Mouse (Mus musculus): ENCODE measurements around the gene H2-M10.4. TPM values are rescaled to one million over a fixed set of nuclear protein-coding genes. Genes with fewer than 3 reads are reported as not detected.

H2-M10.4 gene
- polyA plus RNA-seq, 1 experiment from 2014 or later = not detected

DNA sequence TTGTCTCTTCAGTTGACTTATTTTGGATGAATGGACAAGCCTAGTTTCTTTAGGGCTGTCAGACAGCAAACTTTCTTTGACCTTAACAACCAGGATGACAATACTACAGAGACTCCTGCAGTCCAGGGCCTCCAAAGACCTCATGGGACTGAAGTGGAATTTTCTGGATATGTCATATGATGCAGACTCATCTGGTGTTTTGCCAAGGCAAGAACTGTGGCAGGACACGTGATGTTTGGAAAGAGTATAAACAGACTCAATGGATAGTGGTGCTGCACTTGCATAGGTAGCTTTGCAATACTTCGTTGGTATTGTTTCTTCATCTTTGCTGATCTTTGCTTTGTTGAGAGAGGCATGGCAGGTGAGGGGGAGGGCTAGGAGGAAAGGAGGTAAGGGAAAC lies 44.7 kb downstream of the H2-M10.4 start:
- H3K4me3 ChIP-seq (ENCODE audit: low read depth, low read length) = no peak overlapping the region
- H3K9ac ChIP-seq (ENCODE audit: low read depth, low read length) = no peak overlapping the region
- no peak for ATAC-seq
- no peak overlapping the region for H3K4me2 ChIP-seq (ENCODE audit: low read length)
- no peaks in the 10 kb centered on the region for H3K27me3 ChIP-seq (ENCODE audit: control insufficient read depth, insufficient read depth, low read depth, low read length)
- H3K9me3 ChIP-seq (replicated peaks; ENCODE audit: control insufficient read depth, low read length, poor library complexity, severe bottlenecking) = no peaks in the 10 kb centered on the region
- no peaks in the 10 kb centered on the region for H3K4me1 ChIP-seq (ENCODE audit: control insufficient read depth, insufficient read depth, low read length)
- H3K27ac ChIP-seq (ENCODE audit: low read length) = no peak overlapping the region
- H3K36me3 ChIP-seq (ENCODE audit: control insufficient read depth, insufficient read depth, low read length) = no peaks in the 10 kb centered on the region
- WGBS = 55% methylated on average over 2 of the region's 2 CpGs

DNA sequence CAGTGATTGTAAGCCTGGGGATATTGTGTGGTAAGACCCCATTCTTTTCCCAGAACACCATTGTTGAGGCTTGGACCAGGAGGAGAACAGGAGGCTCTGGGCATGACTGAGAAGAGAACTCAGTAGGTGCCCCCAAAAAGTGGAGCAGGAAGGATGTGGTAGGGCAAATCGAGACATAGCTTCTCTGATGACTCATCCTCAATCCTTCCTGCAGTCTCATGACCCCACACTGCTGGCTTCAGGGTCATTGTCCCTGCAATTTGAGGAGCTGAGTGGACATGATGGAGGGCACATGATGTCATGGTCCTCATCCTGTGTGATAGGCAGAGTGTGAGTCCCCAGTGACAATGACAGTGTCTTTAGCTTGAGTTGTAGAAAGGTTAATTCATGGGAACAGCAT lies 46.7 kb downstream of the H2-M10.4 start:
- no peaks in the 10 kb centered on the region for H3K36me3 ChIP-seq (ENCODE audit: control insufficient read depth, insufficient read depth, low read length)
- H3K9ac ChIP-seq (ENCODE audit: low read depth, low read length) = no peak overlapping the region
- no peak overlapping the region for H3K4me3 ChIP-seq (ENCODE audit: low read depth, low read length)
- ATAC-seq = no peak
- H3K4me1 ChIP-seq (ENCODE audit: control insufficient read depth, insufficient read depth, low read length) = no peaks in the 10 kb centered on the region
- WGBS = 76% methylated on average over 1 of the region's 1 CpGs
- no peak overlapping the region for H3K4me2 ChIP-seq (ENCODE audit: low read length)
- no peaks in the 10 kb centered on the region for H3K27me3 ChIP-seq (ENCODE audit: control insufficient read depth, insufficient read depth, low read depth, low read length)
- no peaks in the 10 kb centered on the region for H3K9me3 ChIP-seq (replicated peaks; ENCODE audit: control insufficient read depth, low read length, poor library complexity, severe bottlenecking)
- no peak overlapping the region for H3K27ac ChIP-seq (ENCODE audit: low read length)

DNA sequence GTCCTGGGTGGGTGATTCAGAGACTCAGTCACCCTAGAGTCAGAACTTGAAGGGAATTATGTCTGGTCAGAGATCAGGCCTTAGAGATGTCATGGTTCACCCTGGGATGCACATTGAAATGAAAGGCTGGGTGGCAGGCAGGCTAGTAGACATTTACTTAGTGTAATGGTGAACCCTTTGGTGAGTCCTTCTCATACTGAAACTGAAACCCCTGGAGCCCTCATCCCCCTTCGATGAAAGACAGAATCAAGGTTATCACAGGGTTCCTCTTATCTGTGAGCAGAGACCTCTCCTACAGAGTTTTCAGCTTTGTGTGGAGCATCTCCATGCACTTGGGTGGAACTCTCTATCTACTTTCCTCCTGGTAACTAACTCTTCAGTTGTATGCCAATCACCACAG lies 47.8 kb downstream of the H2-M10.4 start:
- Histone ChIP-seq H3K9ac (ENCODE audit: low read depth, low read length) (no peak overlapping the region), H3K27me3 (ENCODE audit: control insufficient read depth, insufficient read depth, low read depth, low read length) (no peaks in the 10 kb centered on the region), H3K9me3 (replicated peaks; ENCODE audit: control insufficient read depth, low read length, poor library complexity, severe bottlenecking) (no peaks in the 10 kb centered on the region), H3K4me2 (ENCODE audit: low read length) (no peak overlapping the region), H3K36me3 (ENCODE audit: control insufficient read depth, insufficient read depth, low read length) (no peaks in the 10 kb centered on the region), H3K27ac (ENCODE audit: low read length) (no peak overlapping the region), H3K4me1 (ENCODE audit: control insufficient read depth, insufficient read depth, low read length) (no peaks in the 10 kb centered on the region), H3K4me3 (ENCODE audit: low read depth, low read length) (no peak overlapping the region)
- 78% methylated on average over 1 of the region's 1 CpGs for WGBS
- no peak for ATAC-seq

Other genes with a start within 250 kb of the H2-M10.4 start
- 122 and 135 TPM in 2 replicates for gene Rpp21, start 204.3 kb downstream of the H2-M10.4 start, polyA plus RNA-seq (2015; fragmentation: Nextera tagmentation; extraction: Ambion mirVana)
- gene Trim39, start 190.1 kb downstream of the H2-M10.4 start, polyA plus RNA-seq (2015; fragmentation: Nextera tagmentation; extraction: Ambion mirVana) = 26.2 and 28.6 TPM in 2 replicates
- gene H2-M10.2, start 175.8 kb downstream of the H2-M10.4 start, polyA plus RNA-seq (2015; fragmentation: Nextera tagmentation; extraction: Ambion mirVana) = 0.25 and 0.33 TPM in 2 replicates
- not detected in 2 replicates for gene H2-M10.1, start 136.2 kb downstream of the H2-M10.4 start, polyA plus RNA-seq (2015; fragmentation: Nextera tagmentation; extraction: Ambion mirVana)
- not detected in 2 replicates for gene H2-M10.3, start 93.9 kb downstream of the H2-M10.4 start, polyA plus RNA-seq (2015; fragmentation: Nextera tagmentation; extraction: Ambion mirVana)
- not detected in 2 replicates for gene H2-M11, start 84.7 kb upstream of the H2-M10.4 start, polyA plus RNA-seq (2015; fragmentation: Nextera tagmentation; extraction: Ambion mirVana)
- not detected in 2 replicates for gene H2-M9, start 180.3 kb upstream of the H2-M10.4 start, polyA plus RNA-seq (2015; fragmentation: Nextera tagmentation; extraction: Ambion mirVana)
- not detected in 2 replicates for gene H2-M1, start 209.9 kb upstream of the H2-M10.4 start, polyA plus RNA-seq (2015; fragmentation: Nextera tagmentation; extraction: Ambion mirVana)

Measured in midbrain, embryonic 16.5 days (tissue).